Mouse (Mus musculus) inflammation-experienced regulatory T-cells (primary cell): ENCODE measurements around the gene Lipc. TPM values are rescaled to one million over a fixed set of nuclear protein-coding genes. Genes with fewer than 3 reads are reported as not detected.

Source experiments
- polyA plus RNA-seq, 2 experiments: library from polyadenylated mRNA; unstranded; fragments of 100-300 nt; shearing (Covaris generic); gene quantifications; one replicate each; pipeline ENCODE4 v1.2.1; 2017

Gene Lipc
- polyA plus RNA-seq = not detected

DNA sequence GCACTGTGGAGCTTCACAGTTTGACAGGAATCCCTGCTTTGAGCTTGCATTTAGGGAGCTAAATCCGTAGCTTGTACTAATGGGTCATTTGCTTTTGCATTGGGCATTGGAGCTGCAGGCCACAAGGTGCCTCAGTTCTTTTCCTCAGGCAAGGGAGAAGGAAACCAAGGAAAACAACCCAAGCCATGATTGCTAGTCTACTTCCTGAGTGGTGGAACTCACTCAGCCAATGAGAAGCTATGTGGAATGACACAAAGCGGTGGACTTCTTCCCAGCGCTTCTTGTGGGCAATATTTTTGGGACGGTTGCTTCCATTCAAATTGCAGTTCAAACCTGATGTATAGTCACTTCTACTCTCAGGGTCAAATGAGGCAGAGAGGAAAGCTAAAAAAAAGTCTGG lies at the start of gene Lipc:
TSS of gene Lipc (minus strand) at position 101 of the 400 bp plus-strand sequence.

Other genes starting within 250 kb of the Lipc start
- gene Aqp9, start 216.5 kb upstream of the Lipc start, polyA plus RNA-seq = 1 to 10 TPM in 1 of 2 experiments, under 1 TPM in 1; 0.51 to 2.0 TPM